Comparison of ENCODE assay signal across 8 mouse cellular contexts in genomic region chr14:84444663-84445502, GRCm38 (mm10). TPM values are rescaled to one million over a fixed set of nuclear protein-coding genes. Genes with fewer than 3 reads are reported as not detected.
A peak's percentile ranks its signal among the peaks of the same experiment; 100 is the strongest.
DNase-seq lines count a peak whose midpoint lies in the region; ATAC-seq and TF ChIP-seq lines count a peak whose summit lies in the region.

No protein-coding gene starts in this region.

- peaks cover 16% of the 10 kb centered on the region for H3K4me1 ChIP-seq in embryonic facial prominence, embryonic 14.5 days (ENCODE audit: control insufficient read depth, insufficient read depth, low read length)
- H3K4me1 ChIP-seq in hindbrain, embryonic 11.5 days (replicated peaks; ENCODE audit: control insufficient read depth, insufficient read depth, low read length) = peaks cover 3% of the 10 kb centered on the region; the same call in 1 of the 2 replicates
- H3K4me1 ChIP-seq in lung, postnatal 0 days (ENCODE audit: insufficient read depth, low read depth, low read length) = peaks cover 6% of the 10 kb centered on the region; the same call in 1 of the 2 replicates

- H3K9ac ChIP-seq in embryonic facial prominence, embryonic 14.5 days (ENCODE audit: low read depth, low read length) = peak overlapping the region; percentile 52
- H3K9ac ChIP-seq in hindbrain, embryonic 11.5 days (ENCODE audit: low read depth, low read length) = peak overlapping the region; percentile 46
- H3K9ac ChIP-seq in lung, postnatal 0 days (replicated peaks; ENCODE audit: low read depth) = peak overlapping the region; percentile 48

- WGBS in embryonic facial prominence, embryonic 14.5 days = 2% methylated on average over 21 of the region's 21 CpGs
- under 1% methylated on average over 18 of the region's 21 CpGs for WGBS in hindbrain, embryonic 11.5 days
- WGBS in lung, postnatal 0 days = 2% methylated on average over 20 of the region's 21 CpGs

- peak overlapping the region; percentile 57 for H3K4me3 ChIP-seq in embryonic facial prominence, embryonic 14.5 days (ENCODE audit: low read depth, low read length)
- peak overlapping the region; percentile 58 for H3K4me3 ChIP-seq in hindbrain, embryonic 11.5 days (ENCODE audit: low read depth, low read length)
- H3K4me3 ChIP-seq in lung, postnatal 0 days (ENCODE audit: low read depth, low read length) = peak overlapping the region; percentile 45

- no peak for TF ChIP-seq CTCF in lung, postnatal 0 days (IDR thresholded peaks at IDR 0.05)

- no peaks in the 10 kb centered on the region for H3K36me3 ChIP-seq in embryonic facial prominence, embryonic 14.5 days (ENCODE audit: control insufficient read depth, insufficient read depth, low read length)
- no peaks in the 10 kb centered on the region for H3K36me3 ChIP-seq in hindbrain, embryonic 11.5 days (ENCODE audit: control insufficient read depth, insufficient read depth, low read length)
- no peaks in the 10 kb centered on the region for H3K36me3 ChIP-seq in lung, postnatal 0 days (ENCODE audit: insufficient read depth, low read length)

- ATAC-seq in embryonic facial prominence, embryonic 14.5 days (ENCODE audit: low read depth) = no peak
- 0 out of 2 replicates have a peak, but pooled peaks have one; percentile 15 for ATAC-seq in hindbrain, embryonic 11.5 days (ENCODE audit: low FRiP score)
- ATAC-seq in lung, postnatal 0 days = peak; percentile 11; the same call in 1 of the 2 replicates

- peak; percentile 90 for DNase-seq in heart, adult 11 months
- DNase-seq in heart, adult 9 months (ENCODE audit: low spot score in 2 of 2) = no peak
- peak; percentile 59 for DNase-seq in embryonic facial prominence, embryonic 14.5 days (ENCODE audit: low spot score)
- DNase-seq in hindbrain, embryonic 11.5 days (ENCODE audit: low spot score) = peak; percentile 59
- peak; percentile 33 for DNase-seq in layer of hippocampus, adult 9-10 months (ENCODE audit: low spot score)
- no peak for DNase-seq in lung, postnatal 0 days (ENCODE audit: low spot score)
- DNase-seq in right cerebral cortex, postnatal 4 days = peak; percentile 53
- DNase-seq in urinary bladder, postnatal 14 days (ENCODE audit: low spot score) = no peak

- H3K4me2 ChIP-seq in embryonic facial prominence, embryonic 14.5 days (ENCODE audit: low read depth, low read length) = peak overlapping the region; percentile 84
- H3K4me2 ChIP-seq in hindbrain, embryonic 11.5 days (replicated peaks; ENCODE audit: low read depth, low read length) = peak overlapping the region; percentile 86
- H3K4me2 ChIP-seq in lung, postnatal 0 days (replicated peaks; ENCODE audit: low read depth, low read length) = peak overlapping the region; percentile 58

- peak overlapping the region; percentile 31 for H3K27ac ChIP-seq in embryonic facial prominence, embryonic 14.5 days (replicated peaks; ENCODE audit: low read depth, low read length)
- no peak overlapping the region for H3K27ac ChIP-seq in hindbrain, embryonic 11.5 days (ENCODE audit: low read depth, low read length)
- peak overlapping the region; percentile 45 for H3K27ac ChIP-seq in lung, postnatal 0 days (ENCODE audit: low read length)

- no peak for TF ChIP-seq EP300 in lung, postnatal 0 days (IDR thresholded peaks at IDR 0.05)

- no peaks in the 10 kb centered on the region for H3K9me3 ChIP-seq in embryonic facial prominence, embryonic 14.5 days (ENCODE audit: control insufficient read depth, low read length)
- H3K9me3 ChIP-seq in hindbrain, embryonic 11.5 days (ENCODE audit: control insufficient read depth, low read length) = no peaks in the 10 kb centered on the region
- H3K9me3 ChIP-seq in lung, postnatal 0 days (ENCODE audit: low read length) = no peaks in the 10 kb centered on the region

- peaks cover 33% of the 10 kb centered on the region for H3K27me3 ChIP-seq in embryonic facial prominence, embryonic 14.5 days (replicated peaks; ENCODE audit: control insufficient read depth, insufficient read depth, low read length)
- peaks cover 21% of the 10 kb centered on the region for H3K27me3 ChIP-seq in hindbrain, embryonic 11.5 days (ENCODE audit: control insufficient read depth, insufficient read depth, low read length)
- H3K27me3 ChIP-seq in lung, postnatal 0 days (replicated peaks; ENCODE audit: insufficient read depth, low read length) = peaks cover 19% of the 10 kb centered on the region

RNA-seq across cellular contexts. Expression of gene Pcdh17, which starts 1.5 kb away (rescaled TPM):
- polyA plus RNA-seq in embryonic facial prominence, embryonic 14.5 days (2014; fragmentation: Nextera tagmentation; extraction: Ambion mirVana) = 7.0 and 8.7 TPM in 2 replicates
- polyA plus RNA-seq in hindbrain, embryonic 11.5 days (2014; fragmentation: Nextera tagmentation; extraction: Ambion mirVana) = 6.1 and 9.2 TPM in 2 replicates
- polyA plus RNA-seq in lung, postnatal 0 days (2015; fragmentation: Nextera tagmentation; extraction: Ambion mirVana) = 16.6 and 24.8 TPM in 2 replicates

Comparison
In these comparisons a context has a peak if more than half of its experiments do, and no peak if none do; other contexts are left out.
1. DNase-seq: peak in heart, adult 11 months (single experiment), embryonic facial prominence, embryonic 14.5 days (single experiment), hindbrain, embryonic 11.5 days (single experiment), layer of hippocampus, adult 9-10 months (single experiment) and right cerebral cortex, postnatal 4 days (single experiment); none in heart, adult 9 months (0 of 2), lung, postnatal 0 days (single experiment) and urinary bladder, postnatal 14 days (single experiment).
2. Peak in every context shown above with its lines, with median percentiles within 50 percentile points of each other: H3K4me2 ChIP-seq, H3K4me3 ChIP-seq and H3K9ac ChIP-seq.